Mouse (Mus musculus) testis, adult 2 months (tissue): Measurements from ENCODE around the gene Erc1.

ENCODE experiments used
- CTCF ChIP-seq: fragments of 200-500 bp; IDR thresholded peaks from 2 replicates; pipeline ENCODE4 v1.5.1; 2012; ENCODE audit warnings: low read depth, mild to moderate bottlenecking, inconsistent platforms, low read length, moderate library complexity; ENCODE audit not compliant: control insufficient read depth, insufficient read depth, insufficient replicate concordance
- POLR2A ChIP-seq: fragments of 200-500 bp; IDR thresholded peaks from 2 replicates; pipeline ENCODE4 v1.6.1; 2012; ENCODE audit warnings: low read depth, mild to moderate bottlenecking, inconsistent platforms, low read length, moderate library complexity; ENCODE audit not compliant: control insufficient read depth

- TF ChIP-seq CTCF (peak; percentile 29; the same call in 1 of the 2 replicates), POLR2A (no peak)
Measured at GRCm38 (mm10) chr6:119792562-119792961, 55.4 kb downstream of the Erc1 start.
